Mouse (Mus musculus) kidney, adult 11 months (tissue): ENCODE measurements at regions not wholly inside any gene's neighbourhood (a gene's known extent, or its start where the extent isn't known, plus 50 kb on each side); places are given as distances from the start of the nearest gene placed in this dataset.

ENCODE experiments used
- DNase-seq: peaks from one replicate; pipeline ENCODE4 v3.0.0; 2022

- DNase-seq, result no peak
Observed at GRCm38 (mm10) chr4:142449713-142450112, 210.5 kb upstream of the Kazn start.

- DNase-seq, result no peak
Observed at GRCm38 (mm10) chr4:142449198-142449702, 210.0 kb upstream of the Kazn start.

- DNase-seq, result no peak
Observed at GRCm38 (mm10) chr4:142447529-142447928, 208.3 kb upstream of the Kazn start.

- no peak for DNase-seq
Observed at GRCm38 (mm10) chr4:142441045-142441444, 201.8 kb upstream of the Kazn start.

GRCm38 (mm10) chr4:142439450-142440183, 200.4 kb upstream of the Kazn start:
- DNase-seq, result no peak

- DNase-seq, result no peak
Observed at GRCm38 (mm10) chr4:142424596-142424995, 185.4 kb upstream of the Kazn start.

GRCm38 (mm10) chr4:142420427-142420826, 181.2 kb upstream of the Kazn start:
- DNase-seq, result no peak

- DNase-seq, result no peak
Observed at GRCm38 (mm10) chr4:142414874-142415273, 175.7 kb upstream of the Kazn start.

- DNase-seq, result no peak
Observed at GRCm38 (mm10) chr4:142411792-142412191, 172.6 kb upstream of the Kazn start.

- DNase-seq, result no peak
Observed at GRCm38 (mm10) chr4:142410596-142411573, 171.7 kb upstream of the Kazn start.

- no peak for DNase-seq
Observed at GRCm38 (mm10) chr4:142397858-142398257, 158.7 kb upstream of the Kazn start.

- DNase-seq, result no peak
Observed at GRCm38 (mm10) chr4:142392924-142393323, 153.7 kb upstream of the Kazn start.

- no peak for DNase-seq
Observed at GRCm38 (mm10) chr4:142390531-142391195, 151.5 kb upstream of the Kazn start.

- DNase-seq, result no peak
Observed at GRCm38 (mm10) chr4:142388476-142388875, 149.3 kb upstream of the Kazn start.

- DNase-seq, result no peak
Observed at GRCm38 (mm10) chr4:142381168-142381567, 142.0 kb upstream of the Kazn start.

GRCm38 (mm10) chr4:142378452-142378851, 139.3 kb upstream of the Kazn start:
- no peak for DNase-seq

GRCm38 (mm10) chr4:142367774-142368173, 128.6 kb upstream of the Kazn start:
- no peak for DNase-seq

GRCm38 (mm10) chr4:142362071-142362470, 122.9 kb upstream of the Kazn start:
- no peak for DNase-seq

GRCm38 (mm10) chr4:142358866-142359265, 119.7 kb upstream of the Kazn start:
- DNase-seq, result no peak

GRCm38 (mm10) chr4:142355387-142355786, 116.2 kb upstream of the Kazn start:
- no peak for DNase-seq

GRCm38 (mm10) chr4:142353526-142353925, 114.3 kb upstream of the Kazn start:
- DNase-seq, result no peak

- no peak for DNase-seq
Observed at GRCm38 (mm10) chr4:142351831-142352230, 112.6 kb upstream of the Kazn start.

- no peak for DNase-seq
Observed at GRCm38 (mm10) chr4:142350986-142351385, 111.8 kb upstream of the Kazn start.
